Mouse (Mus musculus) gastrocnemius, adult 18-20 months (tissue): ENCODE data around the gene Ccdc175. TPM values are rescaled to one million over a fixed set of nuclear protein-coding genes. Genes with fewer than 3 reads are reported as not detected.

Experiments
- microRNA-seq: library from miRNA; unstranded; fragments of <30 nt; microRNA quantifications from one replicate; pipeline ENCODE4 v1.2.0, GENCODE M21; 2021
- total RNA-seq, 2 experiments: library from RNA; stranded (reverse); gene quantifications; 2 replicates each; pipeline ENCODE4 v1.2.3; 2021

Ccdc175 gene
- total RNA-seq, 2 experiments from 2014 or later, result not detected

Small RNA genes lying within 50 kb of the gene (microRNA-seq; reads per million reads assigned to microRNA genes)
- gene Gm24466, result not detected

Other genes starting within 250 kb of the Ccdc175 start
- under 1 TPM in 1 of 2 experiments, not detected in 1; 0.17 TPM for gene Gpr135, start 113.9 kb downstream of the Ccdc175 start, total RNA-seq
- gene L3hypdh, start 99.6 kb downstream of the Ccdc175 start, total RNA-seq, result under 1 TPM; 0.76 to 0.80 TPM
- gene Jkamp, start 99.4 kb downstream of the Ccdc175 start, total RNA-seq, result 10 to 100 TPM; 10.4 to 13.7 TPM
- 1 to 10 TPM; 1.9 to 2.3 TPM for gene Rtn1, start 224.0 kb upstream of the Ccdc175 start, total RNA-seq